Mouse (Mus musculus) small intestine, adult 2 months (tissue): Measurements from ENCODE around the gene Tpsg1. TPM values are rescaled to one million over a fixed set of nuclear protein-coding genes. Genes with fewer than 3 reads are reported as not detected.

Experiments
- H3K27ac ChIP-seq: fragments of 200-500 bp; 2 replicates; pipeline ENCODE4 v1.5.1; 2012; ENCODE audit warnings: low read depth, low read length, control low read depth, inconsistent platforms; ENCODE audit not compliant: insufficient read depth
- H3K27me3 ChIP-seq: fragments of 200-500 bp; 2 replicates; pipeline ENCODE4 v1.6.1; 2012; ENCODE audit warnings: mild to moderate bottlenecking, moderate library complexity, low read length, inconsistent platforms; ENCODE audit not compliant: control insufficient read depth, insufficient read depth
- H3K36me3 ChIP-seq: fragments of 200-500 bp; 2 replicates; pipeline ENCODE4 v1.6.1; 2012; ENCODE audit warnings: mild to moderate bottlenecking, low read length, control low read depth, inconsistent platforms; ENCODE audit not compliant: control insufficient read depth, insufficient read depth
- H3K4me1 ChIP-seq: fragments of 200-500 bp; 2 replicates; pipeline ENCODE4 v1.6.1; 2012; ENCODE audit warnings: low read length, inconsistent platforms, mixed read lengths; ENCODE audit not compliant: control insufficient read depth, insufficient read depth, insufficient read length
- H3K4me3 ChIP-seq: fragments of 200-500 bp; 2 replicates; pipeline ENCODE4 v1.5.1; 2012; ENCODE audit warnings: low read depth, mild to moderate bottlenecking, control low read depth, inconsistent platforms, low read length, moderate library complexity
- CTCF ChIP-seq: fragments of 200-500 bp; IDR thresholded peaks from 2 replicates; pipeline ENCODE4 v1.5.1; 2012; ENCODE audit warnings: low read depth, mild to moderate bottlenecking, control low read depth, inconsistent platforms, low read length, moderate library complexity, mixed read lengths; ENCODE audit not compliant: insufficient replicate concordance, insufficient read length; ENCODE audit errors: extremely low read depth
- POLR2A ChIP-seq: fragments of 200-500 bp; IDR thresholded peaks from 2 replicates; pipeline ENCODE4 v1.6.1; 2012; ENCODE audit warnings: low read depth, mild to moderate bottlenecking, control low read depth, inconsistent platforms, low read length, moderate library complexity
- WGBS: fragments of 180-500 bp; shearing (Covaris S2); methylation state at CpG from one replicate; pipeline ENCODE4 v1.1.7; 2018; 5-methylcytosine and 5-hydroxymethylcytosine counted together
- polyA plus RNA-seq: library from polyadenylated mRNA; depleted of rRNA; stranded (reverse); fragments of >200 nt; gene quantifications from 2 replicates; pipeline ENCODE4 v1.2.3, GENCODE M21; 2012

The Tpsg1 gene
- polyA plus RNA-seq, 1 experiment, result 59.6 TPM

DNA sequence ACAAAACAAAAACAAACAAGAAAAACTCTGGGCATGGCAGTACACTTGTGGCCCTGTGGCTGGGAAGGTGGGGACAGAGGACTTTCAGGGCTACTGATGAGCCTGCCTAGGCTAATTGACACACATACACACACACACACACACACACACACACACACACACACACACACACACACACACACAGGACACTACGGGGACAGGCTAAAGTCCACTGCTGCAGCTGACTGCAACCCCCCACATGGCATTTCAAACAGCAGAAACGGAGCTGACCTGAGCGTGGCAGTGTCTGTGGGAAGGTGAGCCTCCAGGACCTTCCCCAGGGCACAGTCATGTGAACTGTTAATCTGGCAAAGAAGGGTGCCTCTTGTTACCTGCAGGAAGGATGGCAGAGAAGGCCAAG, 27.6 kb upstream of the Tpsg1 start:
- Histone ChIP-seq H3K36me3 (no peaks in the 10 kb centered on the region), H3K27me3 (no peaks in the 10 kb centered on the region), H3K4me1 (no peaks in the 10 kb centered on the region), H3K4me3 (no peak overlapping the region), H3K27ac (no peak overlapping the region)
- TF ChIP-seq CTCF (no peak), POLR2A (no peak)
- 32% methylated on average over 3 of the region's 3 CpGs for WGBS

DNA sequence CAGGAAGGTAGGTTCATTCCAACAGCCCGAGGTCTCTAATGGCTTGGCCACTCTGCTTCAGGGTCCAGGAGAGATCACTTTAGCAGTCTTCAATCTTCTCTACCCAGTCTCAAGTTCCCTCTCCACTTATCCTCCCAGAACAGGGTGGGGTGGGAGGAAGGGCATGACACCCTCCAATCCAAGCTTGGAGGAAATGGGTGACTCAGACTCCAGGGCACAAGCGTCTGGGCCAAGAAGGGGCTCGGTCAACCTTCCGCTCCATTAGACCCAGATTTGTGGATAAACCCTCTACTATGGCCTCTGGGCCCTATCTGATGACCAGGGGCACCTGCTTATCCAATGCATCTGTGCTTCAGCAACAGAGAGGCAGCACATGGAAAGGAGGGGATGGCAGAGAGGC, 23.6 kb upstream of the Tpsg1 start, which contains the start of gene Tpsab1:
Tpsab1 (minus strand) TSS at position 101 of the 400 bp plus-strand sequence.
- WGBS, result 73% methylated on average over 4 of the region's 4 CpGs
- Histone ChIP-seq H3K36me3 (no peaks in the 10 kb centered on the region), H3K4me3 (no peak within 1 kb of the TSS), H3K4me1 (no peaks in the 10 kb centered on the region), H3K27me3 (no peaks in the 10 kb centered on the region), H3K27ac (no peak within 1 kb of the TSS)
- TF ChIP-seq POLR2A (no peak), CTCF (no peak)

GRCm38 (mm10) chr17:25361291-25361690, 7.8 kb upstream of the Tpsg1 start:
- Histone ChIP-seq H3K27me3 (no peaks in the 10 kb centered on the region; the same call in 1 of the 2 replicates), H3K27ac (no peak overlapping the region), H3K36me3 (no peaks in the 10 kb centered on the region), H3K4me3 (no peak overlapping the region), H3K4me1 (no peaks in the 10 kb centered on the region)
- WGBS, result 50% methylated on average over 2 of the region's 2 CpGs
- TF ChIP-seq CTCF (no peak), POLR2A (no peak)

DNA sequence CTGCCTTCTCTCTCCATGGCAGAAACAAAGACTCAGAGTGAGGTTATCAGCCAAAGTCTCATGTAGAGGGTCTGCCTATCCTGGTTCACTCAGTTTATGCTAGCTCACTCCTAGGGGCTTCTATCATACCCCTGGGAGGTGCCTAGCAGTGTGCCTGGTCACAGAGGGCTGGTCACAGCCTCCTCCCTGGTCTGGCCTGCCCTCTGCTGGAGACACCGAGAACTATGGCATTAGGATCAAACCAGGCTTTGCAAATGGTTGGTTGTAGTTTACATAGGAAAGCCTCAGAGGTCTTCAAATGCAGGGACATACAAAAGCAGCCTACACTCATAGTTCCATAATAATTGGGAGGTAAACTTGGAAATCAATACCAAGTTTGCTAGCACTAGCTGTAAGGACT, 5.3 kb upstream of the Tpsg1 start:
- Histone ChIP-seq H3K4me1 (no peaks in the 10 kb centered on the region), H3K36me3 (no peaks in the 10 kb centered on the region), H3K27me3 (no peaks in the 10 kb centered on the region; the same call in 1 of the 2 replicates), H3K4me3 (no peak overlapping the region), H3K27ac (no peak overlapping the region)
- peak; percentile 72; the same call in 1 of the 2 replicates for TF ChIP-seq CTCF
- TF ChIP-seq POLR2A, result no peak
- WGBS, result 3% methylated on average over 1 of the region's 1 CpGs

- Histone ChIP-seq H3K36me3 (no peaks in the 10 kb centered on the region), H3K4me3 (no peak within 1 kb of the TSS), H3K27me3 (no peaks in the 10 kb centered on the region; the same call in 1 of the 2 replicates), H3K27ac (no peak within 1 kb of the TSS), H3K4me1 (no peaks in the 10 kb centered on the region)
- WGBS, result 60% methylated on average over 2 of the region's 2 CpGs
- TF ChIP-seq POLR2A (no peak), CTCF (no peak)
Measured at GRCm38 (mm10) chr17:25366005-25366404, 3.1 kb upstream of the Tpsg1 start, which contains the start of gene Tpsb2. Gene Tpsb2 (plus strand): TSS chr17:25366305.

DNA sequence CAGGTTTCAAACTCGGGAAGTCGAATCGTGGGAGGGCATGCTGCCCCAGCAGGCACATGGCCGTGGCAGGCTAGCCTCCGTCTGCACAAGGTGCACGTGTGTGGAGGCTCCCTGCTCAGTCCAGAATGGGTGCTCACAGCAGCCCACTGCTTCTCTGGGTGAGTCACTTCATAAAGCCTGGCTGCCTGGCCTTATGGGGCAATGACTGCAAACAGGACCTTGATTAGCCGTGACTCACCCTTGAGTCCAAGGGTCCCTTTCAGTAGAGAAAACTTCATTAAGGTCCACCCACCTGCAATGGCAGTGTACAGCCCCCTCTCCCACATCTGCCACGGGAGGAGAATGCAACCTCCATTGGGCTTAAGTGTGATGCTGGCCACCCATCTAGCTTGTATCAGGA, 3.4 kb downstream of the Tpsg1 start:
- Histone ChIP-seq H3K4me1 (no peaks in the 10 kb centered on the region), H3K36me3 (no peaks in the 10 kb centered on the region), H3K4me3 (no peak overlapping the region), H3K27me3 (no peaks in the 10 kb centered on the region), H3K27ac (0 out of 2 replicates have a peak overlapping the region, but pooled peaks have one; percentile 12)
- WGBS, result 27% methylated on average over 8 of the region's 8 CpGs
- TF ChIP-seq CTCF (no peak), POLR2A (no peak)

GRCm38 (mm10) chr17:25374011-25374410, 4.9 kb downstream of the Tpsg1 start:
- Histone ChIP-seq H3K4me1 (no peaks in the 10 kb centered on the region), H3K4me3 (no peak overlapping the region), H3K27me3 (no peaks in the 10 kb centered on the region), H3K36me3 (no peaks in the 10 kb centered on the region), H3K27ac (no peak overlapping the region)
- WGBS, result 42% methylated on average over 9 of the region's 9 CpGs
- no peak for TF ChIP-seq CTCF
- no peak for TF ChIP-seq POLR2A

GRCm38 (mm10) chr17:25394526-25394925, 25.5 kb downstream of the Tpsg1 start:
- no peaks in the 10 kb centered on the region for H3K36me3 ChIP-seq
- H3K27ac ChIP-seq, result no peak overlapping the region
- no peak overlapping the region for H3K4me3 ChIP-seq
- H3K27me3 ChIP-seq, result no peaks in the 10 kb centered on the region
- 75% methylated on average over 4 of the region's 4 CpGs for WGBS
- TF ChIP-seq POLR2A, result no peak
- H3K4me1 ChIP-seq, result no peaks in the 10 kb centered on the region
